Mouse (Mus musculus): ENCODE measurements around the gene G6pc.
"Not testable (repeated sequence)": the region's sequence is repeated elsewhere in the genome, so short reads cannot be mapped to it uniquely, and the experiment has no call there.

The G6pc gene

DNA sequence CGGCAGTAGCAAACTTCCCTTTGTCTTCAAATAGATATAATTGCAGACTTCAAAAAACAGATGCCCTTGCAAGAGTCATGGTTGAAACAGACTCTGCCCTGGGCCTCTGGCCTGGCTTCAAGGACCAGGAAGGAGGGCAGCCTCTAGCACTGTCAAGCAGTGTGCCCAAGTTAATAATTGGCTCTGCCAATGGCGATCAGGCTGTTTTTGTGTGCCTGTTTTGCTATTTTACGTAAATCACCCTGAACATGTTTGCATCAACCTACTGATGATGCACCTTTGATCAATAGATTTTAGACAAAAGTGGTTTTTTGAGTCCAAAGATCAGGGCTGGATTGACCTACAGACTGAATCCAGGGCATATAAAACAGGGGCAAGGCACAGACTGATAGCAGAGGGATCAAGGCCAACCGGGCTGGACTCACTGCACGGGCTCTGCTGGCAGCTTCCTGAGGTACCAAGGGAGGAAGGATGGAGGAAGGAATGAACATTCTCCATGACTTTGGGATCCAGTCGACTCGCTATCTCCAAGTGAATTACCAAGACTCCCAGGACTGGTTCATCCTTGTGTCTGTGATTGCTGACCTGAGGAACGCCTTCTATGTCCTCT is at the start of gene G6pc:
Gene G6pc, plus strand, starts transcription at position 236 of the 610 bp plus-strand sequence.
- DNase-seq, result no peak

DNA sequence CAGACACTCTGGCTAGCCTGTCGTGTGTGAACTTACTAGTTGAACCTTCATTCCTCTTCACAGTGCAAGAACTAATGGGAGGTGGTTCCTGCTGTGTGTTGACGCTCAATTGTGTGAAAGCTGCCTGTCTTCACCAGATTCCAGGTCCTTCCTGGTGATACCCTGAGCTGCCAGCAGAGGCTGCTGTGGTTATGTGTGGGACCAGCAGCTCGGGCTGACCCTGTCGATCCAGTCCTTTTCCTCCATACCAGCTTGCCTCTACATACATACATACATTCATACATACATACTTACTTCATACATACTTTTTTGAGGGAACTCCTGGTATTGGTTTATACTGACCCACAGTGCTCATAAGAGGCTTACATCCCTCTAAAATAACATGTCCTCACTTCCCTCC is 43.8 kb upstream of the G6pc start:
- peak; percentile 64 for DNase-seq

DNA sequence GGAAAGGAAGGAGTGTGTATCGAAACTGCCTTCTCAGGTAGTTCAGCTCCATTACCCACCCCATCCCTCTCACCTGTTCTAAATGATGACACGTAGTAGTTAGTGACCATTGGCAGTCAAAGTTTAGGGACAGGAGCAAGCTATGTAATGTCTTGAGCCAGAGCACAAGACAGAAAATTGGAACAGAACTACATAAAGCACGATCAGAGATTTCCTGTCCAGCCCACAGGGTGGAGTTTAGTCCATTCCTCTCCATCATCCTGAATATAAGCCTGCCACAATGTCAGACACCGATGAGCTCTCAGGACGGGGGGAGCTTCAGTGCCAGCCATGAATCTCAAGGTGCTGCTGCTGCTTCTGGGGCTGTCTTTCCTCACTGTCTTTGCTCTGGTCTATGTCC is 42.6 kb upstream of the G6pc start, which contains the start of gene Aoc2:
Gene Aoc2, plus strand, starts transcription at position 301 of the 400 bp plus-strand sequence.
- DNase-seq, result no peak

DNA sequence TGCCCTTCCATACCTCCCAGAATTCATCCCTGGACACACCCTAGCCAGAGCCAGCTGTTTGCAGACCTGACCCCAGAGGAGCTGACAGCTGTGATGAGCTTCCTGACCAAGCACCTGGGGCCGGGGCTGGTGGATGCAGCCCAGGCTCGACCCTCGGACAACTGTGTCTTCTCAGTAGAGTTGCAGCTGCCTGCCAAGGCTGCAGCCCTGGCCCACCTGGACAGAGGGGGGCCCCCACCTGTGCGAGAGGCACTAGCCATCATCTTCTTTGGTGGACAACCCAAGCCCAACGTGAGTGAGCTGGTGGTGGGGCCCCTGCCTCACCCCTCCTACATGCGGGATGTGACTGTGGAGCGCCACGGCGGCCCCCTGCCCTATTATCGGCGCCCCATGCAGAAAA is 42.2 kb upstream of the G6pc start:
- not testable (repeated sequence) for DNase-seq

DNA sequence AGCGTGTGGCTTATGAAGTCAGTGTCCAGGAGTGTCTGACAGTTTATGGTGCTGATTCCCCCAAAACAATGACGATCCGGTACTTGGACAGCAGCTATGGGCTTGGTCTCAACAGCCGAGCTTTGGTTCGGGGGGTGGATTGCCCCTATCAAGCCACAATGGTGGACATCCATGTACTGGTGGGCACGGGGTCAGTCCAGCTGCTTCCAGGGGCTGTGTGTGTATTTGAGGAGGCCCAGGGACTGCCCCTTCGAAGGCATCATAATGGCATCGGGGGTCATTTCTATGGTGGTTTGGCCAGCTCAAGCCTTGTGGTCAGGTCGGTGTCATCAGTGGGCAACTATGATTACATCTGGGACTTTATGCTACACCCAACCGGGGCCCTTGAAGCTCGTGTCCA is 41.2 kb upstream of the G6pc start:
- DNase-seq, result no peak

DNA sequence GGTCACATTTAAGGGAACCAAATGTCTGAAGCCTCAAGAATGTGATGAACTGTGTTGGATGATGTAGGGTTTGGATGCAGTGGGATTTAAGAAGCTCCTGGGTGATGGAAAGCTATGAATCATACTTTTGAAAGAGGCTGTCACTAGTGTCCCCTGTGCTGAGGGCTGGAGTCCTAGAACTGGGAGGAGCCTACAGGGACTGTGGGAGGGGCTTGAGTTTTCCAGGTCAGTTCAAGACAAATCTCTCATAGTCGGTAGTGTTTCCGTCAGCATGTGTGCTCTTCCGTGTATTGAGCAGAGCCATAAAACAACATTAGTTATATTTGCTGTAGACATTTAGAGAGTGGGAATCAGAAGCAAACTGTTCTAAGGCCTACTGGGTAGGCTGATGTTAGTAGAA is 40.0 kb upstream of the G6pc start:
- no peak for DNase-seq

DNA sequence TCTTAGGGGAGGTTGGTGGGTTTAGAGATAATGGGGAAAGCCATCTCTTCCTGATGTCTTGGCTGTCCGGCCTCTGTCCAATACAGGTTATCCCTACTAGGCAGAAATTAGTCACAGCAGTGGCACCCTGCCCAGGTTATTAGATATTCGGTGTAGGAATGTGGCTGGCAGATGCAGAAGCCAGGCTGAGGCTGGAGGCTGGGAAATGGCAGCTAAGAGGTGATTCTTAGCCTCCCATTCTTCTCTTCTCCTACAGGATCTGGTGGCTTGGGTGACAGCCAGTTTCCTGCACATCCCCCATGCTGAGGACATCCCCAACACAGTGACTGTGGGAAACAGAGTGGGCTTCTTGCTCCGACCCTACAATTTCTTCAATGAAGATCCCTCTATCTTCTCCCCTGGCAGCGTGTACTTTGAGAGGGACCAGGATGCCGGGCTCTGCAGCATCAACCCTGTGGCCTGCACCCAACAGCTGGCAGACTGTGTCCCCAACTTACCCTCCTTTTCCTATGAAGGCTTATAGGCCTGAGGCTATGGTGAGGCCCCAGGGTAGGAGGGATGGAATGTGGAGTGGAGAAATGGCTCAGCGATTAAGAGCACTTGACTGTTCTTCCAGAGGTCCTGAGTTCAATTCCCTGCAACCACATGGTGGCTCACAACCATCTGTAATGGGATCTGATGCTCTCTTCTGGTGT is 38.3 kb upstream of the G6pc start:
- no peak for DNase-seq

DNA sequence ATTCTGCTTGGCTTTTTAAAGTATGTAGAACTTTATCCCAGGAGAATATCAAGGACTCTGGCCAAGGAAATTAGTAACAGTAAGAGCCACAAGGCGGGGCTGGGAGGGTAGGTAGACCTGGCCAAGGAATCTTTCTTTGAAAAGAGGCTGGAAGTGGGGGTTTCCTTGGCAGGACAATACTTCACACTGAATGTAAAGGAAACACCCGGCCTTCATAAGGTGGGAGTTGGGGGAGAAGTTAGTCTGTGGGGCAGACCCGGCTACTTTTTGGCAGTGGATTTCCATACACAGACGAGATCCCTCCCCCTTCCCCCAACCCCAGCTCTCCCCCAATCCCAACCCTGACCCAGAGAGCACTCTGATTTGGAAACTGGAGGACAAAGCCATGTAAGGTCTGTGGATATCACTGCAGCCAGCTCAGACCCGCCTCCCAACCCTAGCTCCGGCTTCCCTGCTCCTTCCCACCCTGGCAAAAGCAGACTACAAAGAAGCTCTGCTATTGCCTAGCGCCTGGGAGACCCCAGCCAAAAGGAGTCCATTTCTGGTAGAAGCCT is 36.9 kb upstream of the G6pc start, which contains the start of gene Aoc3:
Gene Aoc3, plus strand, starts transcription at position 235 of the 554 bp plus-strand sequence.
- no peak for DNase-seq

DNA sequence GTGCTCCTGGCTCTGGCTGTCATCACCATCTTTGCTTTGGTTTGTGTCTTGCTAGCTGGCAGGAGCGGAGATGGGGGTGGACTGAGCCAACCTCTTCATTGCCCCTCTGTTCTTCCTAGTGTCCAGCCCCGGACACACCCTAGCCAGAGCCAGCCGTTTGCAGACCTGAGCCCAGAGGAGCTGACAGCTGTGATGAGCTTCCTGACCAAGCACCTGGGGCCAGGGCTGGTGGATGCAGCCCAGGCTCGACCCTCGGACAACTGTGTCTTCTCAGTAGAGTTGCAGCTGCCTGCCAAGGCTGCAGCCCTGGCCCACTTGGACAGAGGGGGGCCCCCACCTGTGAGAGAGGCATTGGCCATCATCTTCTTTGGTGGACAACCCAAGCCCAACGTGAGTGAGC is 36.4 kb upstream of the G6pc start:
- DNase-seq, result not testable (repeated sequence)

DNA sequence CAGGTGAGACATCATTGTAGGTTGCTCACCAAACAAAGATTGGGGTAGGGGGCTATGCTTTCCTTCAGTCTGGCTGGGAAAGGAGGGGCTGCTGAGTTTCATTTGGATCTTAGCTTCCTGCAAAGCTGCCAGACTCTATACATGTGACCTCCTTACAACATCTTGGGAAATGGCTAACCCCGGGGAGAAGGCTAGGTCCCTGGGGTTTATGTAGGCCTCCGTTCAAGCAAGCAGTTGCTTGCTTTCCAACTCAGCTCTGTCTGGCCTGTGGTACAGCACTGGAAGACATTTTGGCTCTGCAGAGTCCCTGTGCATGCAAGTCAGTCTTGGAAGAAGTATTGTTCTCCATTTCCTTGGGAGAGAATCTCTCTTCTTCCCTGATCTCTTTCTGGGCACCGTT is 34.8 kb upstream of the G6pc start:
- no peak for DNase-seq

DNA sequence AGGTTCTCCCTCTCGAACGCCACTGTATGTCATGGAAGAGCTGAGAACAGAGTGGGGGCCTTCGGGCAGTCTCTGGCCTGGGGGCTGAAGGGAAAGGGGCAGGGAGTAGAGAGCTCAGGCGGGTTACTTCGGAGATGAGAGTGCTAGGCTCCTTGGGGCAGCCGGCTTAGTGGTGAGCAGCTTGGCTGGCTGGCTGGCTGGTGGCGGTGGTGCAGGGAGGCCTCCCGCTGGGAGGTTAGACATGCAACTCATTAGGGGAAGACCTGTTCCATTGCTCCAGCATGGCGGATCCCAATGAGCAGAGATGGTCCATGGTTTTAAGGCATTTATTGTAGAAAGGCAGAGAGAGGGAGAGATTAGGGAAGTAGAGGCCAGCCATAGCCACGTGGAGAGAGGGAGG is 33.3 kb upstream of the G6pc start:
- DNase-seq, result no peak

DNA sequence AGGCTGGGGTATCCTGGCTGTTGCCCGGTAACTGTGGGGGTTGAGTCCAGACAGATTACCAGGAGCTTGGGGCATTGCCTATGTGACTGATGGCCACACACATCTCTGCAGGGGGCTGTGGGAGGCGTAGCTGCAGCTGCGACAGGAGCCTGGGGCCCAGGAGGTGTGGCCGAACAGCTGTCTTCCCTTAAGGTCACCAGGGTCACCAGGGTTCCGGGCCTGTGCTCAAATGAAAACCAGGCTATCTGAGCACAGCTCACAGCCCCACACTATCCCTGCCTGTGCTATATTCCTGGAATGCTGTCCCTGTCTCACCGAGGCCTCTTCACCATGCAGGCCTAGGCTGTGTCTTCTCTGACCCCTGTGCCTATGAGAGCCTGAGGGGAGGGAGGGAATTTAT is 32.8 kb upstream of the G6pc start:
- no peak for DNase-seq

DNA sequence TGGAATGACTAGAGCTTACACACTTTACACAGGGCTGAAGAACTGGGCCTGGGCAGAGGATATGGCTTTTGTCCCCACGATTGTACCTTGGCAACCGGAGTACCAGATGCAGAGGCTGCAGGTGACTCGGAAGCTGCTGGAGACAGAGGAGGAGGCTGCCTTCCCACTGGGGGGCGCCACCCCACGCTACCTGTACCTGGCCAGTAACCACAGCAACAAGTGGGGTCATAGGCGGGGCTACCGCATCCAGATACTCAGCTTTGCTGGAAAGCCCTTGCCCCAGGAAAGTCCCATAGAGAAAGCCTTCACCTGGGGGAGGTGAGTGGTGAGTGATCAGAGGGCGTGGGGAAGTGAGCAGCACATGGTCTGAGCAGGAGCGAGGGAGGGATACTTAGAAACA is 31.7 kb upstream of the G6pc start:
- DNase-seq, result no peak

DNA sequence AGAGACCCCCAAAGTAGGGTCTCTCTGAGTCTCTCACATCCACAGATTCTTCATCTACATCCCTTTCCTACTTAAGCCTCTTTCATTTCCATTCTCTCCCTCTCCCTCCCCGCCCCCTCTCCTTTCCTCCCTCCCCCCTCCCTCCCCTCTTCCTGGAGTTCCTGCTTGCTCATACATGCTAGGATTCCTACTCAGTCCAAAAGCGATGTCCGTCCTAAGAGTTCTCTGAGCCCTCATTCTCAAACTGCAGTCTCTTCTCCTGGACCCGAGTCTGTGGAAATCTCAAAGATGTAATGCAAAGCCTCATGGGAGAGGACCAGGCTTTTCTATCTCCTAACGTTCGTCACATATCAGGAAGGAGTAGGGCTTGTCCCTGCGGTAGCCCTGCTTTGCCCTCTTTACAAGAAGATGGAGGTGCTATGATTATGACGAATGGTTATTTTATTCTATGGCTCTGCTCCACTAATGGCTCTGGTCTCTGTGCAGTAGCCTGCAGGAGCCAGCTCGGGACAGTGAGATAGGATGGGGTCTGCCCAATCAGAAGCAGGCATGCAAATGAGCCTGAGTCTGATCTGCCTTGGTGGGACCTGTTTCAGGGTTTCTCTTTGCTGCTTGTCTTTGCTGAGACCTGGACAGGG is 29.1 kb upstream of the G6pc start:
- DNase-seq, result no peak

DNA sequence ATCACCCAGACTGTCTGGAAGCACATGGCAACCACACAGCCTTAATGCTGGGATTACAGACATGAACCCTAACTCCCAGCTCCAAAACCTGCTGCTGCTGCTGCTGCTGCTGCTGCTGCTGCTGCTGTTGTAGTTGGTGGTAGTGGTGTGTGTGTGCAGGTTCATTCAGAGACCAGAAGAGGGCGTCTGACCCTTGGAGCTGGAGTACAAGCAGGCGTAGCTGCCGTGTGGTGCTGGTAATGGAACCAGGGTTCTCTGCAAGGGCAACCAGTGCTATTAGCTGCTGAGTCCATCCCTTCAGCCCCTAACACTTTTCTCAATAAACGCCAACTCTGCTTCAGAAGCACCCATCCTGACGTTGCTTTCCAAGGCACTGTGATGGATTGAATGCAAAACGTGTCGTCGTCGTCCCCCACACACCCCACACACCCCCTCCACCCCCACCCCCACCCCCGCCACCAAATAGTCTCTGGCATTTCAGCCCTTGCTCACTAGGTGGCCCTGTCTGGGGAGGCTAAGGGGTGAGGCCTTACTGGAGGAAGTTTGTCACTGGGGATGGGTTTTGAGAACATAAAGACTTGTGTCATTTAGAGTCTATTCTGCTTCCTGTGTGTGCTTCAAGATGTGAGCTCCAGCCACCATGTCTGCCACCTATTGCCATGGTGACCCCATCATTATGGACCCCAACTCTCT is 20.1 kb upstream of the G6pc start:
- no peak for DNase-seq

DNA sequence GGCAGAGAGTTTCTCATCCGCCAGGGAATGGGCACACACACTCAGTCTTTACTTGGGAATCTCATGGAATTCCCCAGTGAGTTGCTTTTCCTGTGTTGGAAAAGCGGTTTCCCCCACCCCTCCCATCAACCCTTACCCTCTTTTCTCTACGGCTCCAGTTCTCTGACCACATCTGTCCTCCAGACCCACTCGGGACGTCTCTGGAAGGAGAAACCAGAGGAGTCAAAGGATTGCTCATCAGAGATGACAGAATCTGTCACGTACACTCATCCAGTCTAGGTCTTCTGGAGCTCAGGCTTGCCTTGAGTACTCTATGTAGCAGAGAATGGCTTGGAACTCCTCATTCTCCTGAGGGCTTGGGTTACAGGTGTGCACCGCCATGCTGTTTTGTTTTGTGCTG is 18.6 kb upstream of the G6pc start:
- no peak for DNase-seq

DNA sequence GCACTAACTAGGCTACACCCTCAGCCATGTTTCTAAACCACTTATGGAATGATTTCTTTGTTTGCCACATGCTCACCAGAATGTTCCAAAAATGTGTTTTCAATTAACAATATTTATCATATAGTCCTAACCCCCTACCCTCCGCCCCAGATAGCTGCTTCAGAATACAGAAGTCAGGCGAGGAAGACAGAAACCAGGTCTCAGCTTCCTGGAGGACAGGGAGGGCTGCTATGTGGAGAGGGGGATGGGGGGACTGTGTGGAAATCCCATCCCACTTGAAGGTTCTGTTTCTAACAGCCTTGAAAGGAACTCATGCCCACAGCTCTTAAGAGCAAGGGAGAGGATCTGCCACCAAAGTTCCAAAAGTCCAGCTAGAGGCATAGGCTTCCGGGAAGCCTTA is 18.1 kb upstream of the G6pc start:
- DNase-seq, result no peak

DNA sequence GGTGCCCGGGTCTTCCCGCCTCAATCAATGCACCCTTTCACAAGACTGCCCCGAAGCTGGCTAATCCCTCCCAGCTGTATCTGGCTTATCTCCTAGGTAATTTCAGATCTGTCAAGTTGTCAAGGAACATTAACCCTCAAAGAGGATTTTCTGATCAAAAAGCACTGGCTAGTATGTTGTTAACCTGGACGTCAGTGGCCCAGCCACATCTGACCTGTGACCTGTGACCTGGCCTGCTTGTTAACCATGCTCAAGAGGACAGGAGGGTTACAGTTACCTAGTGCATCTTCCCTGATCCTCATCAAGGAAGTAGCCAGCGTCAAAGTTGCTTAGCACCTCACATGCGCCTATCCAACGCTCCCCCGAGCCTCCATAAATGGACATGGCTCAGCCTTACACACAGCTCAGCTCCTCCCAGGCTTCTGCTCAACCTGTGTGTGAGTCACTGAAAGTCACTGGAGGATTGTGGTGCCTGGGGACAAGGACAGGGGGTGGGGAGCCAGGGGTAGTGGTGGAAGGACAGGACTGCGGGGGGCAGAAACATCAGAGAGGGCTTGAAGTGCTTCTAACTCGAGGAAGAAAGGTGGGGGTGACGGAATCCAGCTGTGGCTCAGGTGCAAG is 16.2 kb upstream of the G6pc start:
- no peak for DNase-seq

DNA sequence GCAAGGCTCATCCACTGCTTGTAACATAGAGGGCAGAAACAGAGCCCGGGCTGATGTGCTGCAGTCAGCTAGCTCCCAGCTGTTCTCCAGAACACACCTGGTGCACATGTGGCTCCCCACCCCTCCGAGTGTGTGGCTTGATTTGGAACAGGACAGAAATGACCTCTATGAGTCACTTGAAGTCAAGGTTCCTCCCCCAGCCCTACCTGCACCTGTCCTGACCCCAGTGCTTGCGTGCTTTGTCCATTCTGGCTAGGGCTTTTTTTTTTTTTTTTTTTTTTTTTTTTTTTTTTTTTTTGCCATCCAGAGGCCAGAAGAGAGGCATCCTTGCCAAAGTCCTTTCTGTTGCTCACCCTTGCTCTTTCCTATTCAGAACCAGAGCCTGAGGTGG is 15.6 kb upstream of the G6pc start:
- DNase-seq, result no peak

DNA sequence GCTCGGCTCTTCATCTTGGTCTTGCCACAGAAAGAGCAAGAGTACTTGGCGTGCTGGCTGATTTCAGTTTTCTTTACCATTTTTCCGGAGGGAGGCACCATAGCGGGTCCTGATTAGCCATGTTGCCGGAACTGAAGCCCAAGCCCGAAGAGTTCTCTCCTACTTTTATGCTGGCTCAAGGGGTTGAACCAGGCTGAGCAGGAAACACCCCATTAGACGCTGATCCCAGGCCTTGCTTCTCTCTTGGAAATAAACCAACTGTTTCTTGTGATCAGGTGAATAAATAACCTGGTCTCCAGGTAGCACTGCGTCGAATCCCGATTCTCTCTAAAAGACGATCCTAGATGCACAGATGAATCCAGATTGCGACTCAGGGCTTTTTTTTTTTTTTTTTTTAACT is 13.9 kb upstream of the G6pc start:
- no peak for DNase-seq

DNA sequence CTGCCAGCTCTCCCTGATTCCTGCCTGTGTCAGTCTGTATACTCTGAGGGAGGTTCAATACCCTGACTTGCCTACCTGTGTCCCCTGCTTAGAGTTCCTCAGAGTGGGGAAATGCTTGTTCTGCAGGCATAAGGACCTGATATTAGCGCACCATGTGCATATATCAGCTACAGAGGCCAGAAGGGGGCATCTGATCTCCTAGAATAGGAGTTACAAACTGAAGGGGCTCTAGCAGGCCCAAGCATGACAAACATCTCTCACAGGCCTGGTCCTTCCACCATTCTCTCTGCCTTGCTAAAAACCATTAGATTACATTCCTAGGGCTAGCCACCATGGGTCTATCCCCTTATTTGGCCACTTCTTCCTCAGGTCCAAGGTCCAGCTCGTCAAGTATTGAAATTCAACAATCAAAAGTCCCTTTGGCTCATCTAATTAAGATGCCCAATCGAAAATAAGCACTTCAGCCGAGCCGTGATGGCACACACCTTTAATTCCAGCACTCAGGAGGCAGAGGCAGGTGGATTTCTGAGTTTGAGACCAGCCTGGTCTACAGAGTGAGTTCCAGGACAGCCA is 12.8 kb upstream of the G6pc start:
- no peak for DNase-seq

DNA sequence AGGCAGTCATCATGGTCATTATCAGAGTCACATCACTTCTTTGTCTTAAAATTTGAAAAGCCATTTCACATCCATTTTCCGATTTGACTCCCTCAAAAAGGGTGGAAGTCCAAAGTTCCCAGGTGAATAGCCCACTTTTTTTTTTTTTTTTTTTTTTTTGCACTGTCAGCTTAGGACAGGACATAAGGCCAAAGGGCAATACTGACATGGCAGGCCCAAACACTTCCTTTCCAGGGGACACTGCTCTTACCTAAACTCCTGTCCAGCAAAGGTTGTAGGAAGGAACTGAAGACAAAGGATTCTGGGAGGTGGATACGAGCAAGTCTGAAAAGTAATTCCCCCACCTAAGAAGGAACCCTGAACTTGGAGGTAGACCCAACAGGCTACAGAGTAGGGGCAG is 11.4 kb upstream of the G6pc start:
- DNase-seq, result no peak

Measured in cerebellum, adult 9-10 months (tissue).